Mouse (Mus musculus): ENCODE results near the gene Pramel7.
"Not testable (repeated sequence)": the region's sequence is repeated elsewhere in the genome, so short reads cannot be mapped to it uniquely, and the experiment has no call there.

Gene Pramel7

DNA sequence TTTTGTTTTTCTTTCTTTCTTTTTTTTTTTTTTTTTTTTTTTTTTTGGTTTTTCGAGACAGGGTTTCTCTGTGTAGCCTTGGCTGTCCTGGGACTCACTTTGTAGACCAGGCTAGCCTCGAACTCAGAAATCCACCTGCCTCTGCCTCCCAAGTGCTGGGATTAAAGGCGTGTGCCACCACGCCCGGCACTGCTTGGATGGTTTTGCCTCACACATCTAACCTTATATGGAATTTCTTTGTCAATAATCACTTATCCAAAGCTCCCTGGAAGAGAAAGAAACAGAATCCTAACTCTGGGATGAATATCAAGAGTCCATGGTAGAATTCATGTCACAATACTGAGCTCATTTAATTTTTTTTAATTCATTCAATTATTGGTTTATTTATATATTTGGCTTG, at the start of gene Pramel7:
Gene Pramel7, minus strand, starts transcription at position 101 of the 400 bp plus-strand sequence.
- not testable (repeated sequence) for DNase-seq (ENCODE audit: low spot score in 2 of 2)

DNA sequence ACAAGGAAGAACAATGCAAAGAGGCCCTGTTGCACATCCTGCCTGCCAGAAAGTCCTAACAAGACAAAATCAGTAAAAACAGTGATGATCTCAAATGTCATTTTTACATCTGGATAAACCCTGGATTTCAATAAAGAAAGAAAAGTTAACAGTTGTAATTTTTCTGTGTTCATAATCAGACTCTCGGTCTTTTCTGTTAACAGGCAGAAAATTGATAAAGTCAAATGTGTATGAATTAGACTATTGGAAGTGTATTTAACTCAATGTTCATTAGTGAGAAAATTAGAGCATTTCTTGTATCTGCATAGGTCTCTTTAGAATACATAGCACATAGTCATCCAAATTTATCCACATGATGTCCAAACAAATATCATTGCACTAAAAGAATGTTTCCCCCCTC, 48.5 kb upstream of the Pramel7 start, which contains the start of gene Olfr1128:
Gene Olfr1128, minus strand, starts transcription at position 101 of the 400 bp plus-strand sequence.
- DNase-seq (ENCODE audit: low spot score in 2 of 2) = no peak

DNA sequence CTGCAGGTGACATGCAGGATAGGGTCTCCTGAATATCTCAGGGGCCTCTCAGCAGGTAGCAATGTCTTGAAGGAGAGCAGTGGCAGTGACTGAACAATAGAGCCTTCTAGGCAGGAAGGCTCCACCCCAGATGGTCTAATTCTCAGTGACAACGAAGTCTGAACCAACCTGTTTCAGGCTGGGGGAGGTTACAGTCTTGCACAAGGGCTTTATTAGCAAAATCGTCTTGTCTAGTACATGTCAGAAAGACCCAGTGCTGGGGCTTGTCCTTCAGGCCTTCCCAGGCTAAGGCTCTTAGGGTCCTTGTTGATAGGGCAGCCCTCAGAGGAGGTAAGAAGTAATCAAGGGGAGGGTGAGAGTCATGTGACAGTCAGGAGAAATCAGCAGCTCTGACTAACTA, 37.9 kb upstream of the Pramel7 start:
- DNase-seq (ENCODE audit: low spot score in 2 of 2) = no peak

DNA sequence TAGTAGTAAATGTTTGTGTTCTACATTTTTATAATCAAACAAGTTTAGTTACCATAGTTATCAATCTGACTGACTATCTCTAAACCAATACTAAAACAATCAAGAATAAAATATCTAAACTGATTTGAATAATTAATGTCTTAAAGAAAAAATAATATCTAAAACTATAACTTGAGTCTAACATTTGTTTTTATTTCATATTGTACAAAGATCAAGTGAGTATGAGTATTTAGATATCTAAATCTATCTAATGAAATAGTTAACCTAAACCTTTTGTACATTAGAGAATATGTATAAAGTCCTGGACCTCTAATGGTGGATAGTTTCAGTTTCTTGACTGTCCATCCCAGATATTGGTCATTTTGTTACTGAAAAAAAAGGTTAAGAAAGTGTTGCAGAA, 34.6 kb upstream of the Pramel7 start, which contains the start of gene Olfr153:
Gene Olfr153, plus strand, starts transcription at position 301 of the 400 bp plus-strand sequence.
- no peak for DNase-seq (ENCODE audit: low spot score in 2 of 2)

DNA sequence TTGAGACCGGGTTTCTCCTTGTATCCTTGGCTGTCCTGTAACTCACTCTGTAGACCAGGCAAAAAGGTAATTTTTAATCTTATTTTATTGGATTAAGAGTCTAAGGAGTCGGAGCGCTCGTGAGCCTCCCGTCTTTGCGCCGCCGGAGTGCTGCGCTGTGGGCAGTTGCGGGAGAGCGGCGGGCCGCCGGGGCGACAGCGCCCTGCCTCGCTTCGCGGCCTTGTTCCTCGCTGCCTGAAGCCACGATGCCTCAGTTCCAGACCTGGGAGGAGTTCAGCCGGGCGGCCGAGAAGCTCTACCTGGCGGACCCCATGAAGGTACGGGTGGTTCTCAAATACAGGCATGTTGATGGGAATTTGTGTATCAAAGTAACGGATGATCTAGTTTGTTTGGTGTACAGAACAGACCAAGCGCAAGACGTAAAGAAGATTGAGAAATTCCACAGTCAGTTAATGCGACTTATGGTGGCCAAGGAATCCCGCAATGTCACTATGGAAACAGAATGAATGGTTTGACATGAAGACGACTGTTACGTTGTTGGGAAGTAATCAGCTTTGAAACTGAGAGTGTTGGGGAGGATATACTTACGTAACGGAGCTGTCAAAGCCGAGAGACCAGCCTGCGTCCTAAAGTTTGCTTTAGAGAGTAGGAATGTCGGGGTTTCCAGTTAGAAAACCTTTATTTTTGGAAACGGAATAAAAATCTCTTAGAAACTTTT, 29.2 kb upstream of the Pramel7 start:
- not testable (repeated sequence) for DNase-seq (ENCODE audit: low spot score in 2 of 2)

DNA sequence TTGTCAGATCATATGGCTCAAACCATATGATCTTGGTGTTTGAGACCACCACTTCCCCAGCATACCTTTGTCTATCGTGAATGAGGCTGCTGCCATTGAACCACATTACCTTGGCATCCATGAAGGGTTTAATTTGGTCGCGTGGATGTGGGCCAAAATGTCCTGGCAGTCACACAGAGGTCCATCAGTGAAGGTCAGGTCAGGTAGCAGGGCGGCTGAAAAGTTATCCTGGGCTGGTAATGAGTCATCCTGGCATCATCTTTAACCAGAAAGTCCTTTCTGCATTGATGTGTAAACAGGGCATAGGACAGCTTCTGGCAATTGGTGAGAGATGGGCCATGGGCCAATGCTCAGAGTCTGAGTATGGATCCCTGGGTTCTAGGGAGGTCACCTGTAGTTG, 23.8 kb upstream of the Pramel7 start:
- no peak for DNase-seq (ENCODE audit: low spot score in 2 of 2)

DNA sequence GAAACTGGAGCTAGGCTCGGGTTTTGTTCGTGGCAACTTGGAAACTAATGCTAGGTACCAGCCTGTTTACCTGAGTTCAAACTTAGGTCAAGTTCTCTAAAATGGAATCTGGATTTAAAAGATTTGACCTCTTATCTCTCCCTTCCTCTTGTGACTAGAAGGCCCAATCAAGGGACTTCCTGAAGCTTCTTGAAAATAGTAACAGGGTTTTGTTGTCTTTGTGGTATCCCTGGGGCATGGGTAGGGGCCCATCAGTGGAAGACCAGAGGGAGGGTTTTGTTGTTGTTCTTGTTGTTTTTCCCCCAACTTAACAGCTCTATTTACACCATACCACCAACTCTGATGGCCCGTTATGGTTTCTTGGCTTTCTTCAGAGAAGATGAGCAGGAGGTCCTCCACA, 19.7 kb upstream of the Pramel7 start:
- no peak for DNase-seq (ENCODE audit: low spot score in 2 of 2)

DNA sequence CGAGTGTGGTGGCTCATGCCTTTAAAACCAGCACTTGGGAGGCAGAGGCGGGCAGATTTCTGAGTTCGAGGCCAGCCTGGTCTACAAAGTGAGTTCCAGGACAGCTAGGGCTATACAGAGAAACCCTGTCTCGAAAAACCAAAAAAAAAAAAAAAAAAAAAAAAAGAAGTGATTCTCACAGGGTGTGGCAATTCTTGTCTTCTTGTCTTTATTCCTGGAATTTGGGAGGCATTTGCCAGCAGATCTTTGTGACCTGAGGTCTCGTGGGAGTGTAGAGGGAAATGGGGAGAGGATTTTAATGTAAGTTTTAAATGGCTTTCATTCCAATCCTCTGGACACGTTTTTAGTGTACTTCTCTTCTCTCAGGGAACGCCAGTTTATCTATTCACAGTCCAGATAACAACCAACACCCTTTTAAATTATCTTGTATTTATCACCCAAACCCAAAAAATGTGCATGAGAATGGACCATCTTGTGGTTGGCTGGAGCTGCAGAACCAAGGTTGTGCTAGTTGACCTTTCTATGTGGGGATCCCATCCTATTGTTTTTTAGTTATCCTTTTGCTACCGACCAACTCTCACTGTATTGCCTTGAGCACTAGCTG, 18.7 kb upstream of the Pramel7 start:
- no peak for DNase-seq (ENCODE audit: low spot score in 2 of 2)

DNA sequence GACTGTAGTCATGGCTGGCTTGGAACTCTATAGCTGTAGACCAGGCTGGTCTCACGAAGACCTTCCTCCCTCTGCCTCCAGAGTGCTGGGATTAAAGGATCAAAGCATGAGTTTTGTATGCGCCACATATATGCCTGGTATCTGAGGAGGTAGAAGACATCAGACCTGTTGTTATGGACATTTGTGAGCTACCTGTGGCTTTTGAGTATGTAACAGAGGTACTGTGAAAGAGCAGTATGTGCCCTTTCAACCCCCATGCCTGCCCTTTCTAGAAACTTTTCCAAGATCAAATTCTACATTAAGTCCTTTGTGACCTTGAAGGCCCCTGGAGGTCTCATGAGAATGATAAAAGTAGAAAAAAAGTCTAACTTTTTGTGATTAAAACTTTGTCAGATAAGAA, 18.2 kb upstream of the Pramel7 start:
- DNase-seq (ENCODE audit: low spot score in 2 of 2) = no peak

DNA sequence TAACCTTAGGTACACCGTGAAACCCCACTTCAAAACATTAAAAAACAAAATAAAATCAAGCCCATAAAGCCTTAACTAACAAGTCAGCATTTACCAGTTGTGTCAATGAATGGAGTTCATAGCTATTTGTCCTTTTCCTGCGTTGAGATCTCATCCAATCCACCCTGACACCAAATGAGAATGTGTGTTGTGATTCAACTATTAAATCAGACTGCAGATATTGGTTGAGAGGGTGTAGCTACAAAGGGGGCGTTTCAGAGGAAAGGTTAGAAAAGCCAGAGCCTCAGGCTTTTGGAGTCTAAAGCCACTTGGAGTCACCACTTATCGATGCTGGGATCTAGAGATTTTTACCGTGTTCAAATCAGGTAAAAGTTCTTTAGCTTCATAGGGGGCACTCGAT, 9.4 kb upstream of the Pramel7 start, which contains the start of gene Pramel6:
Gene Pramel6, plus strand, starts transcription at position 301 of the 400 bp plus-strand sequence.
- no peak for DNase-seq (ENCODE audit: low spot score in 2 of 2)

DNA sequence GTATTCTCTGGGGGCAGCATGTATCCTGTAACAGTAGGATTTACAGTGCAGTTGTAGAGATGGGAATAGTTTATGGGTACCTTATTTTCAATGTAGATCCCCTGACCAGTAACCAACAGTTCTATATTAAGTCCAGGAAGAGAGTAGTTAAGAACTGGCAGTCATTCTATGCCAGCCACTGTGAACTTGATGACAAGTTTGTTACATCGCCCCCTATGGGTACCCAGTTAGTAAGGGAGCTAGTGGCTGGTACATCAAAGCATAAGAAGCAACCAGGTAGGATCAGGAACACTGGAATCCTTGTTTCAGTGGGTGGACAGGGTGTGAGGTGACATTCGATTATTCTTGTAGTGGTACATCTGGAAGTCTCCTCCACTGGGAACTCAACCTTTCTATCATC, 14.6 kb downstream of the Pramel7 start:
- no peak for DNase-seq (ENCODE audit: low spot score in 2 of 2)

DNA sequence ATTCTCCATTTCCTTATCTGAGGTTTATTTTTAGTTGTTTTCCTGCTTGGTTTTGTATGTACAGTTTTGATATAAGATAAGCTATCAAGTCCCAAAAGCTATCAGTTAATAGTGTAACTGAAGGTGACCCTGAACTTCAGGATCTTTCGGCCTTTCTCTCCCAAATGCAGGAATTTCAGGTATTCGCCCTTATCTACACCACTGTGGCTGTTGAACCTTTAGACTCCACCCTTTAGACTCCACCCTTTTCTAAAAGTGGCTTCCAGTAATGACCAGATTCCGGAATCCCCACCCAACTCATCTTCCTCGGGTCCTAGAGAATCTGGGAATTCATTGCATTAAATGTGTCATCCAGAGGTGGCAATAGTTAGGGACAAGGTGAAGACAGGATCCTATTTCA, 15.7 kb downstream of the Pramel7 start:
- DNase-seq (ENCODE audit: low spot score in 2 of 2) = no peak

DNA sequence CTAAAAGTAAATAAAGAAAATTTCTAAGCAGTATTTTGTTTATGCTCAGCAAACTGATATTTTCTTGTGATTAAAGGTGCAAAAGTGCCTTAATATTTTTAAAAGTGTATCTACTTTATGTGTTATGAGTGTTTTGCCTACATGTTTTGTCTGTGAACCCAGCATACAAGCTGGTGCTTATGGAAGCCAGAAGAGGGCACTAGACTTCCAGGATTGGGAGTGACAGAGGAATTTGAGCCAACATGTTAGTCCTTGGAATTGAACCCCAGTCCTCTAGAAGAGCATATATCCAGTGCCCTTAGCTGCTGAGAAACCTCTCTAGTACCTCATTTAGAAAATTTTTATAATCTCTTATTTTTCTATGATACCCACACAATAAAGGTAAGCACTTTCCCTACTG, 16.7 kb downstream of the Pramel7 start:
- no peak for DNase-seq (ENCODE audit: low spot score in 2 of 2)

DNA sequence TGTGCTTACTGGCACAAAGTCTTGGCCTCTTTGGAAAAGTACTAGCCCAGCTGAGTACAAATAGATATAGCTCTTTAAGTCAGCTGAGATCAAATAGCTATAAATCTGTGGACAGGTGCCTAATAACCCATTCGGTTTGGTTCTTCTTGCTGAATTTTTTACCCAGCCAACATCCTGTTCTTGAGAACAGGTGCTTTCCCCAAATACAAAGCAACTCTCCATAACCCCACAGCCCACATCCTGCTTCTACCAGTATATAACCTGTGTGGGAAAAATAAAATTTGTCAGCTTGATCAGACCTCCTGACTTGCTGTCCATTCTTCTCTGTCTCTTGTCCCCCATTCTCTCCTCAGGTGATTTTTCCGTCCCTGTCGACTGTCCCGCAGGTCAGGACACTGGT, 35.1 kb downstream of the Pramel7 start:
- no peak for DNase-seq (ENCODE audit: low spot score in 2 of 2)

DNA sequence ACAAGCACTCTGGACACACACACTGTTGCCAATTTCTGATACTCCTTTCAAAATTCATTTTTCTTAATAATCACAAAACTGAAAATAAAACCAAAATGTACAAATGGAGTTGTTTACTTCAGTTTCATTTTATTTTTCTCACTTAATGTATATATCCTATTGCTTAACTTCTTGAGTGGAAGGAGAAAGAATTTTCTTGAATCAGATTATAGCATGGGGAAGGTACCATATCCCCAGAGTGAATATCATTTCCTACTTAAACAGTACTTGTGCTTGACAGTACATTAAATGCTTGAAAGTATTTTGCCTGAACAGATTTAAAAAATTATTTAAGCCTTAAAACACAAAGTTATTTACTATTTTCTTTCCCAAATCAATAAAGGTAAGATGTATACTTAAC, 43.2 kb downstream of the Pramel7 start, which contains the start of gene Olfr1126:
Gene Olfr1126, plus strand, starts transcription at position 301 of the 400 bp plus-strand sequence.
- no peak for DNase-seq (ENCODE audit: low spot score in 2 of 2)
